Mouse (Mus musculus): Measurements from ENCODE around the gene Ptges. TPM values are rescaled to one million over a fixed set of nuclear protein-coding genes. Genes with fewer than 3 reads are reported as not detected.
"Not testable (repeated sequence)": the region's sequence is repeated elsewhere in the genome, so short reads cannot be mapped to it uniquely, and the experiment has no call there.

The Ptges gene
- polyA plus RNA-seq, 1 experiment from 2014 or later = 20.0 TPM

GRCm38 (mm10) chr2:30933032-30933431 lies 3.4 kb upstream of the Ptges start:
- ATAC-seq (no peak), DNase-seq (ENCODE audit: low spot score) (no peak)
- Histone ChIP-seq H3K4me3 (ENCODE audit: low read depth, low read length) (no peak overlapping the region), H3K27ac (ENCODE audit: low read length) (no peak overlapping the region), H3K9me3 (ENCODE audit: low read length) (no peaks in the 10 kb centered on the region), H3K9ac (replicated peaks; ENCODE audit: low read depth) (no peak overlapping the region), H3K4me2 (replicated peaks; ENCODE audit: low read depth, low read length) (no peak overlapping the region), H3K36me3 (ENCODE audit: insufficient read depth, low read length) (no peaks in the 10 kb centered on the region), H3K27me3 (replicated peaks; ENCODE audit: insufficient read depth, low read length) (no peaks in the 10 kb centered on the region), H3K4me1 (ENCODE audit: insufficient read depth, low read depth, low read length) (peaks cover 6% of the 10 kb centered on the region; the same call in 1 of the 2 replicates)
- 67% methylated on average over 6 of the region's 6 CpGs for WGBS
- no peak for TF ChIP-seq EP300 (IDR thresholded peaks at IDR 0.05)

GRCm38 (mm10) chr2:30931922-30932321 lies 2.3 kb upstream of the Ptges start:
- DNase-seq (ENCODE audit: low spot score) (peak; percentile 36), ATAC-seq (no peak)
- 82% methylated on average over 3 of the region's 3 CpGs for WGBS

GRCm38 (mm10) chr2:30930846-30931245 lies 1.2 kb upstream of the Ptges start:
- H3K9me3 ChIP-seq (ENCODE audit: low read length); H3K36me3 ChIP-seq (ENCODE audit: insufficient read depth, low read length); ATAC-seq; H3K4me2 ChIP-seq (replicated peaks; ENCODE audit: low read depth, low read length); H3K27me3 ChIP-seq (replicated peaks; ENCODE audit: insufficient read depth, low read length); DNase-seq (ENCODE audit: low spot score); H3K4me3 ChIP-seq (ENCODE audit: low read depth, low read length); H3K9ac ChIP-seq (replicated peaks; ENCODE audit: low read depth); H3K27ac ChIP-seq (ENCODE audit: low read length): not testable (repeated sequence)
- 93% methylated on average over 2 of the region's 2 CpGs for WGBS
- H3K4me1 ChIP-seq (ENCODE audit: insufficient read depth, low read depth, low read length) = peaks cover 17% of the 10 kb centered on the region; the same call in 1 of the 2 replicates

More at GRCm38 (mm10) chr2:30931922-30932321, 2.3 kb upstream of the Ptges start:
- no peaks in the 10 kb centered on the region for H3K27me3 ChIP-seq (replicated peaks; ENCODE audit: insufficient read depth, low read length)
- H3K9me3 ChIP-seq (ENCODE audit: low read length) = no peaks in the 10 kb centered on the region
- H3K36me3 ChIP-seq (ENCODE audit: insufficient read depth, low read length) = no peaks in the 10 kb centered on the region
- H3K4me1 ChIP-seq (ENCODE audit: insufficient read depth, low read depth, low read length) = peaks cover 13% of the 10 kb centered on the region; the same call in 1 of the 2 replicates
- H3K9ac ChIP-seq (replicated peaks; ENCODE audit: low read depth) = no peak overlapping the region
- H3K4me2 ChIP-seq (replicated peaks; ENCODE audit: low read depth, low read length) = no peak overlapping the region
- TF ChIP-seq EP300 (IDR thresholded peaks at IDR 0.05) = no peak
- TF ChIP-seq CTCF (IDR thresholded peaks at IDR 0.05) = no peak
- no peak overlapping the region for H3K27ac ChIP-seq (ENCODE audit: low read length)
- no peak overlapping the region for H3K4me3 ChIP-seq (ENCODE audit: low read depth, low read length)

- Histone ChIP-seq H3K4me1 (ENCODE audit: insufficient read depth, low read depth, low read length) (peaks cover 17% of the 10 kb centered on the region; the same call in 1 of the 2 replicates), H3K9ac (replicated peaks; ENCODE audit: low read depth) (no peak overlapping the region), H3K27ac (ENCODE audit: low read length) (peak overlapping the region; percentile 88), H3K27me3 (replicated peaks; ENCODE audit: insufficient read depth, low read length) (no peaks in the 10 kb centered on the region), H3K4me3 (ENCODE audit: low read depth, low read length) (peak overlapping the region; percentile 19; the same call in 1 of the 2 replicates), H3K9me3 (ENCODE audit: low read length) (no peaks in the 10 kb centered on the region), H3K4me2 (replicated peaks; ENCODE audit: low read depth, low read length) (peak overlapping the region; percentile 56), H3K36me3 (ENCODE audit: insufficient read depth, low read length) (no peaks in the 10 kb centered on the region)
- DNase-seq (ENCODE audit: low spot score) = peak; percentile 60
- no peak for TF ChIP-seq EP300 (IDR thresholded peaks at IDR 0.05)
- no peak for TF ChIP-seq CTCF (IDR thresholded peaks at IDR 0.05)
- peak; percentile 23 for ATAC-seq
- 26% methylated on average over 12 of the region's 12 CpGs for WGBS
These were observed 675 bp downstream of the Ptges start for GRCm38 (mm10) chr2:30928893-30929482.

- Histone ChIP-seq H3K36me3 (ENCODE audit: insufficient read depth, low read length) (no peaks in the 10 kb centered on the region), H3K4me2 (replicated peaks; ENCODE audit: low read depth, low read length) (no peak overlapping the region), H3K27ac (ENCODE audit: low read length) (peak overlapping the region; percentile 88), H3K27me3 (replicated peaks; ENCODE audit: insufficient read depth, low read length) (no peaks in the 10 kb centered on the region), H3K9ac (replicated peaks; ENCODE audit: low read depth) (no peak overlapping the region), H3K4me3 (ENCODE audit: low read depth, low read length) (no peak overlapping the region), H3K4me1 (ENCODE audit: insufficient read depth, low read depth, low read length) (peaks cover 17% of the 10 kb centered on the region; the same call in 1 of the 2 replicates), H3K9me3 (ENCODE audit: low read length) (no peaks in the 10 kb centered on the region)
- ATAC-seq = peak; percentile 49
- TF ChIP-seq EP300 (IDR thresholded peaks at IDR 0.05) = no peak
- peak; percentile 94 for TF ChIP-seq CTCF (IDR thresholded peaks at IDR 0.05)
- peak; percentile 84 for DNase-seq (ENCODE audit: low spot score)
- 14% methylated on average over 13 of the region's 14 CpGs for WGBS
These were observed 1.6 kb downstream of the Ptges start for GRCm38 (mm10) chr2:30927844-30928628.

- WGBS = 15% methylated on average over 9 of the region's 9 CpGs
- Histone ChIP-seq H3K9ac (replicated peaks; ENCODE audit: low read depth) (no peak overlapping the region), H3K27ac (ENCODE audit: low read length) (peak overlapping the region; percentile 88), H3K4me2 (replicated peaks; ENCODE audit: low read depth, low read length) (no peak overlapping the region), H3K36me3 (ENCODE audit: insufficient read depth, low read length) (no peaks in the 10 kb centered on the region), H3K4me1 (ENCODE audit: insufficient read depth, low read depth, low read length) (peaks cover 17% of the 10 kb centered on the region; the same call in 1 of the 2 replicates), H3K4me3 (ENCODE audit: low read depth, low read length) (no peak overlapping the region), H3K27me3 (replicated peaks; ENCODE audit: insufficient read depth, low read length) (no peaks in the 10 kb centered on the region), H3K9me3 (ENCODE audit: low read length) (no peaks in the 10 kb centered on the region)
- ATAC-seq (peak; percentile 80), DNase-seq (ENCODE audit: low spot score) (peak; percentile 92)
- TF ChIP-seq CTCF (IDR thresholded peaks at IDR 0.05) (no peak), EP300 (IDR thresholded peaks at IDR 0.05) (peak; percentile 88)
These were observed 2.4 kb downstream of the Ptges start for GRCm38 (mm10) chr2:30927151-30927781.

Measured in lung, postnatal 0 days (tissue).